Mouse (Mus musculus) hindbrain, embryonic 13.5 days (tissue): ENCODE results near the gene Ubiad1. TPM values are rescaled to one million over a fixed set of nuclear protein-coding genes. Genes with fewer than 3 reads are reported as not detected.

Experiments used
- ATAC-seq: fragments of 200-750 bp; cut with Nextera tagmentation; 2 replicates; pipeline ENCODE4 v1.8.0; 2017; ENCODE audit warnings: moderate TSS enrichment; ENCODE audit not compliant: low FRiP score
- H3K27ac ChIP-seq: fragments of 300-500 bp; sonication (generic); 2 replicates; pipeline ENCODE4 v1.5.1; 2015; ENCODE audit warnings: inconsistent platforms, mild to moderate bottlenecking, moderate library complexity
- H3K27me3 ChIP-seq: fragments of 300-500 bp; sonication (generic); 2 replicates; pipeline ENCODE4 v1.6.1; 2015; ENCODE audit warnings: mild to moderate bottlenecking, inconsistent platforms
- H3K36me3 ChIP-seq: fragments of 300-500 bp; sonication (generic); 2 replicates; pipeline ENCODE4 v1.6.1; 2015; ENCODE audit warnings: mild to moderate bottlenecking, inconsistent platforms
- H3K4me1 ChIP-seq: fragments of 300-500 bp; sonication (generic); replicated peaks from 2 replicates; pipeline ENCODE4 v1.6.1; 2015; ENCODE audit warnings: inconsistent platforms
- H3K4me2 ChIP-seq: fragments of 300-500 bp; sonication (generic); 2 replicates; pipeline ENCODE4 v1.6.1; 2015; ENCODE audit warnings: inconsistent platforms, mild to moderate bottlenecking, moderate library complexity
- H3K4me3 ChIP-seq: fragments of 300-500 bp; sonication (generic); 2 replicates; pipeline ENCODE4 v1.5.1; 2015; ENCODE audit warnings: mild to moderate bottlenecking, inconsistent platforms
- H3K9ac ChIP-seq: fragments of 300-500 bp; sonication (generic); 2 replicates; pipeline ENCODE4 v1.6.1; 2015; ENCODE audit warnings: mild to moderate bottlenecking, inconsistent platforms
- H3K9me3 ChIP-seq: fragments of 300-500 bp; sonication (generic); 2 replicates; pipeline ENCODE4 v1.6.1; 2016; ENCODE audit warnings: inconsistent platforms
- WGBS: fragments of 180-500 bp; shearing (Covaris S2); methylation state at CpG from one replicate; pipeline ENCODE4 v1.1.7; 2015; 5-methylcytosine and 5-hydroxymethylcytosine counted together
- polyA plus RNA-seq: library from polyadenylated mRNA; unstranded; fragments of >200 nt; fragmentation: Nextera tagmentation; extraction: Ambion mirVana; gene quantifications from 2 replicates; pipeline ENCODE4 v1.2.1, GENCODE M21; 2015

Ubiad1 gene
- polyA plus RNA-seq, 1 experiment from 2014 or later, result 17.7 TPM

DNA sequence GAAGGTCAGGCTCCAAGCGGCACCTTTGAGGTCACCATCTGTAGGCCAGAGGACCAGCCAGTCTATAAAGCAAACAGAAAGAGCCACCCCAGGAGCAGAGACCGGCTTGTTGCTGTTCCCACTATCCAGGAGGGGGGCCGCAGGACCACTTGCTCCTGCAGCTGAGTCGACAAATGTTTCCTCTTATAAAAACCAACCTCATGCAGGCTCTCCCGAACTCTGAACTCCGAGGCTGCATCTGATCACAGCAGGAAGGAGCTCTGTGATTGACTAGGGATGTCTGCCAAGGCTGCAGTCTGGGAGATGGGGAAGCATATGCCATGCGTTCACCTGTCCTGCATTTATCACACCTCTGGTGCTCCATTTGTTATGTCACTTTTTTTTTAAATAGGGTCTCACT, 49.4 kb downstream of the Ubiad1 start:
- H3K27ac ChIP-seq, result peak overlapping the region; percentile 23; the same call in 1 of the 2 replicates
- no peak overlapping the region for H3K4me3 ChIP-seq
- 55% methylated on average over 7 of the region's 7 CpGs for WGBS
- H3K27me3 ChIP-seq, result no peaks in the 10 kb centered on the region
- H3K4me2 ChIP-seq, result no peak overlapping the region
- peaks cover 69% of the 10 kb centered on the region for H3K4me1 ChIP-seq
- ATAC-seq, result no peak
- no peaks in the 10 kb centered on the region for H3K9me3 ChIP-seq
- no peaks in the 10 kb centered on the region for H3K36me3 ChIP-seq
- H3K9ac ChIP-seq, result no peak overlapping the region

DNA sequence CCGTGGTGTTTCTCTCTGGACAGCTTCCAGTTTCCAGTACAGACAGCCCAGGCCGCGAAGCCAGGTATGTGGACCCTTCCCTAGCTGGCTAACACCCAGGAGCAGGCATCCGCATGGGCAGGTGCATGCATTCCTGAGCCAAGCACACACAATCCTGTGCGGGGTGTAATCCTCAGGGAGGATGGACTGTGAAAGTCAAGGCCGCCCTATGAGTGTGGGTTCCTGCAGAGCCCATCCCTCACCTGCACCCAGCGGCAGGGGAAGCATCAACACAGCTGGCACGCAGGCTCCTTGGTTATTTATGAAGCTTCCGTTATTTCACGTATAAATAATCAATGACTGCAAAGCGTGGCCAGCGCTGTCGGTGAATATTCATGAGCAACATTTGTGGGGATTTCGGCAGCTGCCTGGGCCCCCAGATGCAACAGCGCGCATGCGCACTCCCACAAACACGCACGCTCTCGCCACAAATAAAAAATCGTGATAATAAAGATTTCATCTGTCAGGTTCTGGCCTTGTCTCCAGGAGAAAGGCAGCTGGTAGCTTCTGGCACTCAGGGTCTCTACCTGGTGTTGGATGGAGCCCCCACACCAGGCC, 52.8 kb downstream of the Ubiad1 start:
- peak overlapping the region; percentile 38 for H3K4me2 ChIP-seq
- no peaks in the 10 kb centered on the region for H3K36me3 ChIP-seq
- no peaks in the 10 kb centered on the region for H3K9me3 ChIP-seq
- H3K27ac ChIP-seq, result peak overlapping the region; percentile 88
- peaks cover 54% of the 10 kb centered on the region for H3K4me1 ChIP-seq
- H3K4me3 ChIP-seq, result no peak overlapping the region
- H3K9ac ChIP-seq, result peak overlapping the region; percentile 55
- H3K27me3 ChIP-seq, result no peaks in the 10 kb centered on the region
- 32% methylated on average over 21 of the region's 21 CpGs for WGBS
- peak; percentile 41; the same call in 1 of the 2 replicates for ATAC-seq

DNA sequence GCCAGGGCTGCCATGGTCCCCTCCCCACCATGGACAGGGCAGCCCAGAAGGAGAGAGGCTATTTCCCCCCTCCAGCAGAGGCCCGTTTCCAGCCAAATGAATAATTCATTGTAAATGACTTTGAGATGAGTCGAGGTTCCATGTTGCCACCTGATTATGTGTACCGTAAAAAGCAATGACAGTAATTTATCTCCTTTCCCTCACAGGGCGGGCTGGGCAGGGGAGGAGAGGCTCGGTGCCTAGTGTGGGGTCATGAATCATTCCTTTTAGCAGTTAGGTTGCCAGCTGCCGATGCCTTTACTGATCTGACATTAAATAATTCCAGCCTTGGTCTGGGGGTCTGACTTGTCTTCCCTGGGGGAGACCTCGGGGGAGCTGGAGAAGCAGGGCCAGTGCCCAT, 54.9 kb downstream of the Ubiad1 start:
- Histone ChIP-seq H3K9ac (0 out of 2 replicates have a peak overlapping the region, but pooled peaks have one; percentile 43), H3K4me2 (no peak overlapping the region), H3K4me3 (no peak overlapping the region), H3K27me3 (no peaks in the 10 kb centered on the region), H3K9me3 (no peaks in the 10 kb centered on the region), H3K27ac (peak overlapping the region; percentile 58), H3K4me1 (peaks cover 68% of the 10 kb centered on the region), H3K36me3 (no peaks in the 10 kb centered on the region)
- WGBS, result 19% methylated on average over 7 of the region's 7 CpGs
- peak; percentile 17; the same call in 1 of the 2 replicates for ATAC-seq

DNA sequence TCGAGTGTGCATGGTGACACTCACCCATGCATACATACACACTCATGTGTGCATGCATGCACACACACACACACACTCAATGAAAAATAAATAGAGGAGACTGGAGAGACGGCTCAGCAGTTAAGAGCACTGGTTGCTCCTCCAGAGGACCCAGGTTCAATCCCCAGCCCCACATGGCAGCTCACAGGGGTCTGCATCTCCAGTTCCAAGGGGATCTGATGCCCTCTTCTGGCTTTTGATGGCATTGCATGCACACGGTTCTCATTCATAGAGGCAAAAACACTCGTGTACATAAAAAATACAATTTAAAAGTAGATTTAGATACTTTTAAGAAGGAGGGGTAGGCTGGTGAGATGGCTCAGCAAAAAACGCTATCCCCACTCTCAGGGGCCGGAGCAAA, 55.5 kb downstream of the Ubiad1 start:
- Histone ChIP-seq H3K27me3 (no peaks in the 10 kb centered on the region), H3K9me3 (no peaks in the 10 kb centered on the region), H3K4me1 (peaks cover 71% of the 10 kb centered on the region), H3K4me2 (no peak overlapping the region), H3K9ac (0 out of 2 replicates have a peak overlapping the region, but pooled peaks have one; percentile 43), H3K4me3 (no peak overlapping the region), H3K36me3 (no peaks in the 10 kb centered on the region), H3K27ac (peak overlapping the region; percentile 58)
- ATAC-seq, result no peak
- WGBS, result 66% methylated on average over 6 of the region's 6 CpGs

DNA sequence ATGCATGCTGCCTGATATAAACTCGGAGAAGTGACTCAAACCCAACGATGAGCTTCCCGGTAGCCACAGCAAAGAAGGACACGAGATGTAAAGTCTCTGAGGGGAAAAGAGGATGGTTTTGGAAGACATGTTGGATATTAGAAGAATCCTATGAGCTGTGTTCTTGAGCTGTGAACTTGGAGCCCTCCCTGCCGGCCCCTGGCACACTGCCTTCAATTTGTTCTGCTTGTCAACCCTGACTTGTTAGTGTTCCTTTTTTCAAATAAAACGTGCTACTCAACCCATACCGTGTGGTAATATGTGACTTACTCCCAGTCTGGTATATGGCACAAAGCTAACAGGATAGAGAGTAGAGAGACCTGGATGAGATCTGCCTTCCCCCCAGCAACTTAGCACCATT, 59.3 kb downstream of the Ubiad1 start:
- Histone ChIP-seq H3K4me1 (peaks cover 50% of the 10 kb centered on the region), H3K27me3 (no peaks in the 10 kb centered on the region), H3K4me3 (no peak overlapping the region), H3K27ac (peak overlapping the region; percentile 79), H3K4me2 (no peak overlapping the region), H3K9me3 (no peaks in the 10 kb centered on the region), H3K9ac (no peak overlapping the region), H3K36me3 (no peaks in the 10 kb centered on the region)
- 43% methylated on average over 7 of the region's 7 CpGs for WGBS
- no peak for ATAC-seq

Other genes with a start within 250 kb of the Ubiad1 start
- gene Disp3, start 156.8 kb downstream of the Ubiad1 start, polyA plus RNA-seq, result 14.8 and 15.4 TPM in 2 replicates
- 23.0 and 23.7 TPM in 2 replicates for gene Mtor, start 3.8 kb upstream of the Ubiad1 start, polyA plus RNA-seq
- gene Angptl7, start 55.7 kb upstream of the Ubiad1 start, polyA plus RNA-seq, result 0.30 and 0.54 TPM in 2 replicates
- 81.6 and 87.6 TPM in 2 replicates for gene Exosc10, start 113.7 kb upstream of the Ubiad1 start, polyA plus RNA-seq
- gene Srm, start 146.7 kb upstream of the Ubiad1 start, polyA plus RNA-seq, result 135 and 145 TPM in 2 replicates
- 0.18 and 0.47 TPM in 2 replicates for gene Masp2, start 157.8 kb upstream of the Ubiad1 start, polyA plus RNA-seq
- gene Tardbp, start 182.2 kb upstream of the Ubiad1 start, polyA plus RNA-seq, result 238 and 243 TPM in 2 replicates
- not detected in 2 replicates for gene Gm572, start 198.5 kb upstream of the Ubiad1 start, polyA plus RNA-seq